Mouse (Mus musculus): ENCODE measurements around the gene Hist1h1c. TPM values are rescaled to one million over a fixed set of nuclear protein-coding genes. Genes with fewer than 3 reads are reported as not detected.
"Not testable (repeated sequence)": the region's sequence is repeated elsewhere in the genome, so short reads cannot be mapped to it uniquely, and the experiment has no call there.

Gene Hist1h1c
- polyA plus RNA-seq, 1 experiment = 46.7 TPM

- TF ChIP-seq CTCF (IDR thresholded peaks at IDR 0.05; ENCODE audit: insufficient read depth, low read length) (no peak), POLR2A (IDR thresholded peaks at IDR 0.05; ENCODE audit: borderline replicate concordance, extremely low read depth, low read depth, low read length) (peak; percentile 77; the same call in 1 of the 2 replicates)
- DNase-seq = peak; percentile 72
- peaks cover 2% of the 10 kb centered on the region; the same call in 1 of the 2 replicates for H3K4me1 ChIP-seq (ENCODE audit: control insufficient read depth, insufficient read depth, low read length)
- H3K4me3 ChIP-seq (replicated peaks; ENCODE audit: extremely low read depth, low read depth, low read length) = peak within 1 kb of the TSS; percentile 80
- WGBS = 3% methylated on average over 34 of the region's 34 CpGs
Observed at GRCm38 (mm10) chr13:23763586-23764323, 25.1 kb downstream of the Hist1h1c start, which contains the start of gene Hist1h1a. Gene Hist1h1a (plus strand): TSS chr13:23763666.

GRCm38 (mm10) chr13:23764324-23765171 is 25.9 kb downstream of the Hist1h1c start:
- Histone ChIP-seq H3K4me3 (replicated peaks; ENCODE audit: extremely low read depth, low read depth, low read length) (no peak overlapping the region), H3K4me1 (ENCODE audit: control insufficient read depth, insufficient read depth, low read length) (peaks cover 2% of the 10 kb centered on the region; the same call in 1 of the 2 replicates)
- TF ChIP-seq CTCF (IDR thresholded peaks at IDR 0.05; ENCODE audit: insufficient read depth, low read length) (no peak), POLR2A (IDR thresholded peaks at IDR 0.05; ENCODE audit: borderline replicate concordance, extremely low read depth, low read depth, low read length) (no peak)
- no peak for DNase-seq
- 49% methylated on average over 12 of the region's 12 CpGs for WGBS

- TF ChIP-seq POLR2A (IDR thresholded peaks at IDR 0.05; ENCODE audit: borderline replicate concordance, extremely low read depth, low read depth, low read length) = no peak
- no peak for TF ChIP-seq CTCF (IDR thresholded peaks at IDR 0.05; ENCODE audit: insufficient read depth, low read length)
- no peak overlapping the region for H3K4me3 ChIP-seq (replicated peaks; ENCODE audit: extremely low read depth, low read depth, low read length)
- 69% methylated on average over 1 of the region's 1 CpGs for WGBS
- peaks cover 2% of the 10 kb centered on the region; the same call in 1 of the 2 replicates for H3K4me1 ChIP-seq (ENCODE audit: control insufficient read depth, insufficient read depth, low read length)
- DNase-seq = no peak
Observed at GRCm38 (mm10) chr13:23765172-23765513, 26.5 kb downstream of the Hist1h1c start.

GRCm38 (mm10) chr13:23766772-23767171 is 28.2 kb downstream of the Hist1h1c start:
- TF ChIP-seq CTCF (IDR thresholded peaks at IDR 0.05; ENCODE audit: insufficient read depth, low read length) (no peak), POLR2A (IDR thresholded peaks at IDR 0.05; ENCODE audit: borderline replicate concordance, extremely low read depth, low read depth, low read length) (no peak)
- DNase-seq = no peak
- no peak overlapping the region for H3K4me3 ChIP-seq (replicated peaks; ENCODE audit: extremely low read depth, low read depth, low read length)
- no peaks in the 10 kb centered on the region for H3K4me1 ChIP-seq (ENCODE audit: control insufficient read depth, insufficient read depth, low read length)

GRCm38 (mm10) chr13:23768834-23769397 is 30.3 kb downstream of the Hist1h1c start:
- TF ChIP-seq POLR2A (IDR thresholded peaks at IDR 0.05; ENCODE audit: borderline replicate concordance, extremely low read depth, low read depth, low read length) = no peak
- no peak for TF ChIP-seq CTCF (IDR thresholded peaks at IDR 0.05; ENCODE audit: insufficient read depth, low read length)
- WGBS = 38% methylated on average over 5 of the region's 5 CpGs
- Histone ChIP-seq H3K4me1 (ENCODE audit: control insufficient read depth, insufficient read depth, low read length) (no peaks in the 10 kb centered on the region), H3K4me3 (replicated peaks; ENCODE audit: extremely low read depth, low read depth, low read length) (no peak overlapping the region)
- DNase-seq = no peak

GRCm38 (mm10) chr13:23769613-23770012 is 31.0 kb downstream of the Hist1h1c start, which contains the start of gene Trim38:
Gene Trim38 (plus strand): TSS chr13:23769913.
- 90% methylated on average over 2 of the region's 2 CpGs for WGBS
- H3K4me1 ChIP-seq (ENCODE audit: control insufficient read depth, insufficient read depth, low read length); DNase-seq; H3K4me3 ChIP-seq (replicated peaks; ENCODE audit: extremely low read depth, low read depth, low read length): not testable (repeated sequence)

GRCm38 (mm10) chr13:23772561-23773313 is 34.1 kb downstream of the Hist1h1c start:
- WGBS = 28% methylated on average over 21 of the region's 21 CpGs
- H3K4me3 ChIP-seq (replicated peaks; ENCODE audit: extremely low read depth, low read depth, low read length) = no peak overlapping the region
- H3K4me1 ChIP-seq (ENCODE audit: control insufficient read depth, insufficient read depth, low read length) = no peaks in the 10 kb centered on the region
- DNase-seq = no peak
- TF ChIP-seq CTCF (IDR thresholded peaks at IDR 0.05; ENCODE audit: insufficient read depth, low read length) = no peak
- no peak for TF ChIP-seq POLR2A (IDR thresholded peaks at IDR 0.05; ENCODE audit: borderline replicate concordance, extremely low read depth, low read depth, low read length)

GRCm38 (mm10) chr13:23778339-23778738 is 39.7 kb downstream of the Hist1h1c start:
- Histone ChIP-seq H3K4me1 (ENCODE audit: control insufficient read depth, insufficient read depth, low read length) (no peaks in the 10 kb centered on the region), H3K4me3 (replicated peaks; ENCODE audit: extremely low read depth, low read depth, low read length) (no peak overlapping the region)
- DNase-seq = no peak
- 89% methylated on average over 7 of the region's 7 CpGs for WGBS
- TF ChIP-seq POLR2A (IDR thresholded peaks at IDR 0.05; ENCODE audit: borderline replicate concordance, extremely low read depth, low read depth, low read length) (no peak), CTCF (IDR thresholded peaks at IDR 0.05; ENCODE audit: insufficient read depth, low read length) (no peak)

GRCm38 (mm10) chr13:23779025-23779424 is 40.4 kb downstream of the Hist1h1c start:
- DNase-seq = no peak
- Histone ChIP-seq H3K4me1 (ENCODE audit: control insufficient read depth, insufficient read depth, low read length) (no peaks in the 10 kb centered on the region), H3K4me3 (replicated peaks; ENCODE audit: extremely low read depth, low read depth, low read length) (no peak overlapping the region)
- TF ChIP-seq POLR2A (IDR thresholded peaks at IDR 0.05; ENCODE audit: borderline replicate concordance, extremely low read depth, low read depth, low read length) (no peak), CTCF (IDR thresholded peaks at IDR 0.05; ENCODE audit: insufficient read depth, low read length) (no peak)
- WGBS = 72% methylated on average over 4 of the region's 4 CpGs

Other genes with a start within 250 kb of the Hist1h1c start
- gene Btn2a2, start 250.0 kb upstream of the Hist1h1c start, polyA plus RNA-seq (2012; rRNA removed) = not detected in 2 replicates
- gene Hist1h4h, start 207.8 kb upstream of the Hist1h1c start, polyA plus RNA-seq (2012; rRNA removed) = 27.1 and 28.0 TPM in 2 replicates
- 28.7 and 47.1 TPM in 2 replicates for gene Hist1h2af, start 204.9 kb upstream of the Hist1h1c start, polyA plus RNA-seq (2012; rRNA removed)
- gene Hist1h3g, start 203.4 kb upstream of the Hist1h1c start, polyA plus RNA-seq (2012; rRNA removed) = 2.1 and 2.3 TPM in 2 replicates
- 0.66 and 0.87 TPM in 2 replicates for gene Hist1h2bh, start 195.4 kb upstream of the Hist1h1c start, polyA plus RNA-seq (2012; rRNA removed)
- 1.3 and 1.7 TPM in 2 replicates for gene Hist1h3f, start 194.8 kb upstream of the Hist1h1c start, polyA plus RNA-seq (2012; rRNA removed)
- gene Hist1h4f, start 187.2 kb upstream of the Hist1h1c start, polyA plus RNA-seq (2012; rRNA removed) = 1.4 and 1.8 TPM in 2 replicates
- 0.10 and 0.12 TPM in 2 replicates for gene Hist1h1d, start 185.5 kb upstream of the Hist1h1c start, polyA plus RNA-seq (2012; rRNA removed)
- gene Hist1h3e, start 176.4 kb upstream of the Hist1h1c start, polyA plus RNA-seq (2012; rRNA removed) = 8.4 and 9.2 TPM in 2 replicates
- gene Hist1h2ae, start 167.6 kb upstream of the Hist1h1c start, polyA plus RNA-seq (2012; rRNA removed) = 1.8 and 2.3 TPM in 2 replicates
- 9.8 and 22.7 TPM in 2 replicates for gene Hist1h2bg, start 167.4 kb upstream of the Hist1h1c start, polyA plus RNA-seq (2012; rRNA removed)
- gene Hist1h2bf, start 164.6 kb upstream of the Hist1h1c start, polyA plus RNA-seq (2012; rRNA removed) = 2.7 and 3.4 TPM in 2 replicates
- 1.2 and 2.0 TPM in 2 replicates for gene Hist1h2ad, start 164.4 kb upstream of the Hist1h1c start, polyA plus RNA-seq (2012; rRNA removed)
- gene Hist1h3d, start 163.0 kb upstream of the Hist1h1c start, polyA plus RNA-seq (2012; rRNA removed) = 2.6 and 4.5 TPM in 2 replicates
- gene Hist1h4d, start 157.2 kb upstream of the Hist1h1c start, polyA plus RNA-seq (2012; rRNA removed) = 9.0 and 9.5 TPM in 2 replicates
- gene Hist1h2be, start 117.7 kb upstream of the Hist1h1c start, polyA plus RNA-seq (2012; rRNA removed) = 2.7 and 3.0 TPM in 2 replicates
- gene Hist1h1e, start 116.2 kb upstream of the Hist1h1c start, polyA plus RNA-seq (2012; rRNA removed) = 2.0 and 2.4 TPM in 2 replicates
- 0.45 and 0.61 TPM in 2 replicates for gene Hist1h2ac, start 54.9 kb upstream of the Hist1h1c start, polyA plus RNA-seq (2012; rRNA removed)
- gene Hist1h2bc, start 54.6 kb upstream of the Hist1h1c start, polyA plus RNA-seq (2012; rRNA removed) = 142 and 182 TPM in 2 replicates
- gene Hist1h1t, start 43.0 kb upstream of the Hist1h1c start, polyA plus RNA-seq (2012; rRNA removed) = not detected in 2 replicates
- 6.3 and 6.8 TPM in 2 replicates for gene Hist1h4c, start 40.4 kb upstream of the Hist1h1c start, polyA plus RNA-seq (2012; rRNA removed)
- gene Hfe, start 28.0 kb upstream of the Hist1h1c start, polyA plus RNA-seq (2012; rRNA removed) = 21.3 and 24.2 TPM in 2 replicates
- gene Hist1h3c, start 6.8 kb downstream of the Hist1h1c start, polyA plus RNA-seq (2012; rRNA removed) = 1.2 and 2.9 TPM in 2 replicates
- gene Hist1h2bb, start 7.9 kb downstream of the Hist1h1c start, polyA plus RNA-seq (2012; rRNA removed) = 2.5 and 2.6 TPM in 2 replicates
- gene Hist1h2ab, start 12.3 kb downstream of the Hist1h1c start, polyA plus RNA-seq (2012; rRNA removed) = 2.0 and 3.9 TPM in 2 replicates
- gene Hist1h3b, start 13.5 kb downstream of the Hist1h1c start, polyA plus RNA-seq (2012; rRNA removed) = 2.6 and 3.8 TPM in 2 replicates
- 2.5 and 2.8 TPM in 2 replicates for gene Hist1h4b, start 18.2 kb downstream of the Hist1h1c start, polyA plus RNA-seq (2012; rRNA removed)
- gene Hist1h4a, start 22.4 kb downstream of the Hist1h1c start, polyA plus RNA-seq (2012; rRNA removed) = 2.4 and 2.9 TPM in 2 replicates
- 3.1 and 4.3 TPM in 2 replicates for gene Hist1h3a, start 23.6 kb downstream of the Hist1h1c start, polyA plus RNA-seq (2012; rRNA removed)
- gene Hist1h1a, start 24.9 kb downstream of the Hist1h1c start, polyA plus RNA-seq (2012; rRNA removed) = not detected in 2 replicates
- 0.07 TPM in 1 of 2 replicates, not detected in the other for gene Trim38, start 31.1 kb downstream of the Hist1h1c start, polyA plus RNA-seq (2012; rRNA removed)
- 0.32 and 0.52 TPM in 2 replicates for gene Slc17a2, start 68.2 kb downstream of the Hist1h1c start, polyA plus RNA-seq (2012; rRNA removed)
- gene Slc17a3, start 100.6 kb downstream of the Hist1h1c start, polyA plus RNA-seq (2012; rRNA removed) = 0.02 TPM in 1 of 2 replicates, not detected in the other
- gene Slc17a1, start 128.9 kb downstream of the Hist1h1c start, polyA plus RNA-seq (2012; rRNA removed) = not detected in 2 replicates
- 0.07 TPM in 1 of 2 replicates, not detected in the other for gene Slc17a4, start 176.2 kb downstream of the Hist1h1c start, polyA plus RNA-seq (2012; rRNA removed)
- not detected in 2 replicates for gene Hist1h2ba, start 195.3 kb downstream of the Hist1h1c start, polyA plus RNA-seq (2012; rRNA removed)
- not detected in 2 replicates for gene Hist1h2aa, start 195.7 kb downstream of the Hist1h1c start, polyA plus RNA-seq (2012; rRNA removed)